Mouse (Mus musculus): ENCODE measurements around the gene Rpl38.
"Not testable (repeated sequence)": the region's sequence is repeated elsewhere in the genome, so short reads cannot be mapped to it uniquely, and the experiment has no call there.

The Rpl38 gene

DNA sequence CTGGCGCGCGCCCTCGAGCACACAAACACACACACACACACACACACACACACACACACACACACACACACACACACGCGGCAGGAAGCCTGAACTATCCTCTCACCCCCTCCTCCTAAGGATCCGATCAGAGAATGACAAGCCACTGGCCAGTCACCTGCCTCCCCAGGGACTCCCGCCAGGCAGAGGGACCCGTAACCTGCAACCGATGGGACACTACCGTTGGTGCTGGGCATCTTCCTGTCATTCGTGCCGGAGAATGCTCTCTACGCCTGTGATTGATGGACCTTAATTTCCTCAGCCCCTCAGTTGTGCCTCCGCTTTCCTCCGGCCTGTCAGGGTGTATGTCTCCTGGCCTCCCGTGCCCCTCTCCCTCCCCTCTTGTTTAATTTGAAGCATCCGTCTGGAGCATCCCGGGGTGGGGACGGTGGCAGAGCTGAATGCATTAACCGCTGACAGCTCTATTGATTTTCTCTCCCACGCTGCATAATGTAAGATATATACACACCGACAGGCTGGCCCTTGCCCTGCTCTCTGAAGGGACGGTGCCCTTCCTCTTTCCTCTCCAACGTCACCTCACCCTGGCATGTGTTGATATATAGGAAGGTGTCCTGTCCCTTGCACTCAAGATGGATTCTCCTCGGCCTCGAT lies 11.2 kb upstream of the Rpl38 start:
- DNase-seq (ENCODE audit: low read depth, low spot score) = no peak

DNA sequence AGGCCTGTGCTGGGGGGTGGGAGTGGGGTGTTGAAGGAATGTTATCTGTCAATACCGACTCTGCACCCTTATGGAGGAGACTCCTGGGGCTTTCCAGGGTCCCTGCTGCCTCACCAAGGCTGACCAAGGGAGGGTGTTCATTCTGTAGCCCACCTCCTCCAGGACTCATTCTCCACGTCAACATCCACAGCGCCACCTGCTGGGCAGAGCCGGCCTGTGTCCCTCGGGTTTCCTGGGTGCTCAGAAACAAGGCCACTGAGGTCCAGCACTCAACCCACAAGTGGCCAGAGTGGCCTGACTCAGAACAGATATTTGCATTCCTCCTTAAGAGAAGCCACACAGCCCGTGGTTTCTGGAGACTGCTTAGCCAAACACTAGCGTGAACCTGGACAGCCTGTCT lies 10.6 kb upstream of the Rpl38 start:
- DNase-seq (ENCODE audit: low read depth, low spot score) = no peak

DNA sequence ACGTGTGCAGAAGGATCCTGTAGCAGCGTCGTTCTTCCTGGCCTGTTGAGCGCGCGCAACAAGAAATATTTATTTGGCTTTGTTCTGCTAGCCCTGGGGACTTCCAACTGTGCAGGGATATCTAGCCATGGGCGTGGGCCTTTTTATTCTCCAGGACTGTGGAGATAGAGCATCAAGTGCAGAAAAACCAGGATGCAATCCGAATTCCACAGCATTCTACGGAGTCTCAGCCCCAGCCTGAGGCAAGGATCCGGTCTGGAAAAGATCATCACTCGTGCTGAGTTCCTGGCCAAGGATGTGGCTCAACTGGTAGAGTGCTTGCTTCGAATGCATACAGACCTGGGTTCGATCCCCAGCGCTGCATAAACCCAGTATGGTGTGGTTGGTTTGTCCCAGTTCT lies 6.2 kb upstream of the Rpl38 start:
- no peak for DNase-seq (ENCODE audit: low read depth, low spot score)

DNA sequence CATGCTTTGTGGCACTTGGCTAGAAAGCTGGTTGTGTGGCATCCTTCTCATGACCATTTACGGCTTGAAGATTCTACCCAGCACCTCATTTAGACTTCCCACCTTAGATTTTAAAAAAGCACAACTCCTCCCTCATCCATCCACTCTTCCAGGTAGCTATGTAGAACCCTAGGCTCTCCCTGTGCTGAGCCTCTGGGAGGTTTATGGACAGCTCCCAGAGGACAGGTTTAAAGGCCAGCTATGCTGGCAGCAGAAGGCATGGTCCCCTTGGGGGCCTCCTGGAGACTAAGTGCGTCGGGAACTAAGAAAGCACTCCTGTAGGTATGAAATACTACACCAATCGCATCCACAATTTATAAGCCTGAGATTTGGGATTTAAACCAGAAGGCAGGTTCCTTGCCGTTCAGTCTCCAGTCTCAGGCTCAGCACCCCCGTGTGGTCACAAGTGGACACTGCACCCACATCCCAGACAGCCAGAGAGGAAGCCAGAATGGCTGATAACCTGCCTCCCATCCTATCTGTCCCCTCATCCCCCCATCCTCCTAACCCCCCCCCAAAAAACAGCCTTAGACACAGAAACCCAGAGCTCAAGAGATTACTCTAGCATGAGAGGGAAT lies 5.5 kb upstream of the Rpl38 start:
- DNase-seq (ENCODE audit: low read depth, low spot score) = no peak

DNA sequence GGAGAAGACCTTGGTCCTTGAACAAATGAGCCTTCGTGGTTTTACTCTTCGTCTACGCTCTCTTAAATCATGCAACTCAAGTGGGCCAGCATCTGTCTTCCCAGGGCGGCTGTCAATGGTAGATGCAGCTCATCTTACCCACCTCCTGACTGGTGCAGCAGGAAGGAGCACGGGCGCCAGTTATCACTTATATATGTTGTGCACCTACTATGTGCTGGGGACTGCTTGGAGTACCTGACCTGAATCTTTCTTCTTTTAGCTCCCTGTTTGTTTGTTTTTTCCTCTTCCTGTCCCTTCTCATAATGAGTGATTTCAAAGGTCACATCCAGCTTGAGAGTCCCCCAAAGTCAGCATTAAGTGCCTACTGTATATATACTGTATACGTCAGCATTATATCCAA lies 4.2 kb upstream of the Rpl38 start:
- no peak for DNase-seq (ENCODE audit: low read depth, low spot score)

DNA sequence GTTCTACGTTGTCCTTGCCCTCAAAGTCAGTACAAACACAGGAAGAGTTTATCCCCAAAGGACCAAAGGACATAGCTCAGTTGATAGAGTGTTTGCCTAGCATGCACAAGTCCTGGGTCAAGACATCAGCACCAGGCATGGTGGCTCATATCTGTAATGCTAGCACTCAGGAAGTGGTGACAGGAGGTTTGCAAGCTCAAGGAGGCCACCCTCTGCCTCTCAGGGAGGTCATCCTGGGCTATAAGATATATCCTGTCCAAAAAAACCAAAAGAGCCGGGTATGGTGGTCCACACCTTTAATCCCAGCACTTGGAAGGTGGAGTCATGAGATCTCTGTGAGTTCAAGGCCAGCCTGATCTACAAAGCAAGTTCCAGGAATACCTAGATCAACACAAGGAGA lies 2.9 kb upstream of the Rpl38 start:
- DNase-seq (ENCODE audit: low read depth, low spot score) = no peak

DNA sequence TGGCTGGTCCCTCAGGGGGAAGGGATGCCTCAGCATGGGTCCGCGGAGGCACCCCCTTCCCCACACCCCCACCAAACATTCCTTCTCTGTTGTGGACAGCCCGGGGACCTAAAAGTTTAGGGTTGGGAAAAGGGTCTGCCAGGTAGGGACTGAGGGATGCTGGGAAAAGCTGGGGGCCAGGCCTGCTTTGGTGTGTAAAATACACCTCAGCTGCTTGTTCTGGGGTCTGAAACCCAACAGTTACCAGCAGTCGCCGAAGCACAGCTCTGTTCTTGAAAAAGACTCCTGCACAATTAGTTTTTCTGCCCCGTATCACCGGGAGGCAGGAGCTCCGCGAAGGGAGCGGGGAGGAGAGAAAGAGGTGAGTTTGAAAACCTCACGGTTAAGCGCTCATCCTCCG lies 1.5 kb upstream of the Rpl38 start:
- DNase-seq (ENCODE audit: low read depth, low spot score) = no peak

DNA sequence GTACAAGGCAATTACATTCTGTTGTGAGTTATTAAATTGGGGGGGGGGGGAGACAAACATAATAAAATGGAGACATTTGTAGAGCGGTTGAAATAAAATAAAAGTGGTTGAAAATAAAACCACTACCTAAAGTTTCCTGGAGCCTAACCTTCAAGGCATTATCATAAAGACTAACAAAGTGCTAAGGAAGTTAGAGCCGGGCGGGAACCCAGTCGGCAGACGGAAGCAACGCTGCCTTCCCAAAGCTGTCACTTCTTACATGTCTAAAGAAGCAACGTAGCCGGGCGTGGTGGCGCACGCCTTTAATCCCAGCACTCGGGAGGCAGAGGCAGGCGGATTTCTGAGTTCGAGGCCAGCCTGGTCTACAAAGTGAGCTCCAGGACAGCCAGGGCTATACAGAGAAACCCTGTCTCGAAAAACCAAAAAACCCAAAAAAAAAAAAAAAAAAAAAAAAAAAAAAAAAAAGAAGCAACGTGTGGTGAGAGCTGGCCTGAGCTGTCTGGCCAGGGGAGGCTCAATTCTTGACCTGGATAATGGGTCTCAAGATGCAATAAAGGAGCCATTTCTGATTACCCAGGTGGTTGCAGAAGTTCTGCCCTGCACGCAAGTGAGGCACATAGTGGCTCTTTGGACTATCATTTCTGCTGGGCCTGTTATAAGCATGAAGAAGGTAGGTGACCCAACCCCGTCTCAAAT lies 940 bp upstream of the Rpl38 start:
- DNase-seq (ENCODE audit: low read depth, low spot score) = no peak

DNA sequence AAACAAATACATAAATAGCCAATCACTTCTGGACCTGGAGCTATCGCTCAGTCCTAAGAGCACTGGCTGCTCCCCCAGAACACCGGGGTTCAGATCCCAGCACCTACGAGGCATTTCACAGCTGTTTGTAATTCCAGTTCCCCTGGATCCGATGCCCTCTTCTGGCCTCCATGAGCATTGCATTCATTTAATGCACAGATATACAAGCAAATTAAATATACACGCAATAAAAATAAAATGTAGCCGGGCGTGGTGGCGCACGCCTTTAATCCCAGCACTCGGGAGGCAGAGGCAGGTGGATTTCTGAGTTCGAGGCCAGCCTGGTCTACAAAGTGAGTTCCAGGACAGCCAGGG lies 415 bp upstream of the Rpl38 start:
- not testable (repeated sequence) for DNase-seq (ENCODE audit: low read depth, low spot score)

DNA sequence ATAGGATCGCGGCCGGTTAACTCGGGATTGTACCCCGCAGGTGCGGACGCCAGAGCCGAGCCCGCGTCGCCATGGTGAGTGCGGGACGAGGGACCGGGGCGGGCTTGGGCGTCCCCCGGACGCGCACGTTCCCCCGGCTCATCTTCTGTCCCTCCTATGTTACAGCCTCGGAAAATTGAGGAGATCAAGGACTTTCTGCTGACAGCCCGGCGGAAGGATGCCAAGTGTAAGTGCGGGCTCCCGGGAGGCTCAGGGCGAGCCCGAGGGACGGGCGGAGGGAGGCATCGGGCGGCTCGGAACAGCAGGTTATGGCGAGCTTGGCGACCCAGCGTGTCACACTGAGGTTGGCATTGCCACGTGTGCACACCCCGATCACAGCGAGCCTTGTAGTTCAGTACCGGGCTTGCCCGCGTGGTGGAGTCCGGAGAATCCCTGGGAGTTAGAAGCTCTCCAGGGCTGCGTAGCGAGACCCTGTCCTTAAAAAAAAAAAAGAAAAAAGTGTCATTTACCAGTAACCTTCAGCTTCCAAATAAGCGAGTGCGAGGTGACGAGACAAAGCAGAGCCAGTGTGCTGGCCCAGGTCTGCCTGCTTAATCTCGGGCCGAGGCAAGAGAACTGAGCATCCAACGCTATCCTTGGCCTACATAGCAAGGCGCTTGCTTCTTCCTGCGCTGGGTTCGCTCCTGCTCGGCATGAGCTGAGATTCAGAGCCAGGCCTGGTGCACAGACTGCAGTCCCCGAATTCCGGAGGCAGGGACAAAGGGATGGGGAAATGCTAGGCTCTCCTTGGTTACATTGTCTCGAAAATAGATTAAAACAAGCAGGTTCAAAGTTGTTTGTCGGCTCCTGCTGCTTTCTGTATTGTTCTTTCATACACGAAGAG lies 658 bp downstream of the Rpl38 start:
- DNase-seq (ENCODE audit: low read depth, low spot score) = no peak

DNA sequence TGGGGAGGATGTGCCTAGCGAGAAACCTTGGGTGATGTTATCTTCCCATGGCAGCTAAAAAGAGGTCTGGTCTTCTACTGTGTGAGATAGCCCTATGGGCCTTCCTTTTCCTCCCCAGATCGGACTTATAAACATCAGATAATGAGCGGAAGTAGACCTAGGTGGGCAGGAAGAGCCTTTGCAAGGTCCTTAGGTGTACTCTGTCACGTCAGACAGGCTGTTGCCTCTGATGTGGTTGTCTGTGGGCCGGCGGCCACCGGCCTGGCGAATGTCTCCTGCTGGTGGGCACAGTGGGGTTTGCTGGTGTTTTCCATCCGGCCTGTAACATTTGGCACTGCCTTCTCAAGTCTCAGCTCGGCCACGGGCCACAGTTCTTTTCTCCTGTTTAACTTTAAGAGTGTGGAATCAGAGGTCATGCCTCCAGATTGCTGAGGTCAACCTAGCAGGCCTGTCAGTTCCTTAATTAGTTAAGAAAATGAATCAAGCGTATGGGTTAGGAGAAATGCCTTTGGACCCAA lies 1.4 kb downstream of the Rpl38 start:
- no peak for DNase-seq (ENCODE audit: low read depth, low spot score)

DNA sequence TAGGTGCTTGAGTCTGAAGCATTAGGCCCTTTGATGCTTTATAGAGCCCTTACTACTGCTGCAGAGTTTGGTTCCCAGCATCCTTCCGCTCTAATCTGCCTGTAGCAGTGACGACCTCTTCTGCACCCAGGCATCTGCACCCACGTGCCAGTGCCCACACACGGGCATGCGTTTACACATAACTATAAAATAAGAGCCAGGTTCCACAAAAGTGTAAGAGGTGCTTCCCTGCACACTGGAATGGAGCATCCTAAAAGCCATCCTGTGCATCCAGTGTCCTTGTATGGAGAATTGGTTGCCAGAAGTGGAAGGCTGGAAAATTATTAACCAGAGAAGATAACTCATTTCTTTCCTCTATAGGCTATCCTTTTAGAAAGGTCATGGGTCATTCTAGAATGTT lies 2.8 kb downstream of the Rpl38 start:
- no peak for DNase-seq (ENCODE audit: low read depth, low spot score)

DNA sequence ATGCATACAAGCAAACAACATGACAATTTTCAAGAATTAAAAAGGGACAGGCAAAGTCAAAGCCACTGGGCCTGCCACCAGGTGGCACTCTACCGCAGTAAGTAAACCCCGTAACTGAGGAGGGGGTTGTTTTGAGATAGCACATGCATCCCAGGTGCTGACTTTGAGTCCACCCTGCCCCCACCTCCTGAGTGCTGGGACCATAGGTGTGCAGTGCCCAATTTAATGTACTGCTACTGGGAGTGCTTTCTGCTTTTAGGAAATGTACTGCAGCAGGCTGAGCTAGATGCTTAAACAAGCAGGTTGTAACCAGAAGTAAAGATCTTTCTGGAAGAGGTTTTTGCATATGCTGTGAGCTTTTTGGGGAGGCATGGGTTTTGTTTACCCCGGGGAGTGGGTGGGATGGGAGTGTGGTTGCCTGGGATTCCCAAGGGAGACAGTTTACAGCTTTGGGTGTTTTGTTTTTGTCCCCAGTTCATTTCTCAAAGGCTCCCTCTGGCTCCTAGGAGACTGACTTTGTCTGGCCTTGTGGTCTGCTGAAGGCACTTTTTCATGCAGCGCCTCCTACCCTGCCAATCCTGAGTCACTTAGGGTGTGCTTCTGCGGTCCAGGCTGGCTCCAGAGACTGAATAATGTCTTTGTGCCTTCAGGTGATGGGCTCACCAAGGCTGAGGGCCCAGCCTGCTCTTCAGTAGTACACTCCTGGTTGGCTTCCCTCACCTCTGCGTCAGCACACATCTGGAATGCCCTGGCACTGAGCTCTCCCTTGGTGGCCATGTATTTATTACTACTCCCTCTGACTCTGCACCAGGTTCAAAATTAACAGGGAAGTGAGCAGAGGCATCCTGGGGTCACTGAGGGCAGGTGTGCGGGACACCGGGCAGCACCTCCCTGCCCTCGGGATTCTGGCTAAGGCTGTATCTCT lies 4.7 kb downstream of the Rpl38 start:
- DNase-seq (ENCODE audit: low read depth, low spot score) = no peak

DNA sequence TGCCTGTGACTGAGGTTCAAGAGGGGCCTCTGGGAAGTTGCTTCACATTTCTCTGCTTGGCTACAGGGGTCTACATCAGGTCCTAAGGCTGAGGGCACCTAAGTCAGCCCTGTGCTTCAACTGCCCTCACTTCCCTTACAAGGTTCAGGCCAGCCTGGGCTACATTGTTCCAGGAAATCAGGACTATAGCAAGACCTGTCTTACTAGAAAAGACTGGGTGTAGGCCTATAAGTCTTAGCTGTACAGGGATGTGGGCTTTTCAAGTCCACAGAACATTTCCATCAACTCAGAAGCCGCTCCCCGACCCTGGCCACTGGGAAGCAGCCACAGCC lies 5.4 kb downstream of the Rpl38 start:
- no peak for DNase-seq (ENCODE audit: low read depth, low spot score)

DNA sequence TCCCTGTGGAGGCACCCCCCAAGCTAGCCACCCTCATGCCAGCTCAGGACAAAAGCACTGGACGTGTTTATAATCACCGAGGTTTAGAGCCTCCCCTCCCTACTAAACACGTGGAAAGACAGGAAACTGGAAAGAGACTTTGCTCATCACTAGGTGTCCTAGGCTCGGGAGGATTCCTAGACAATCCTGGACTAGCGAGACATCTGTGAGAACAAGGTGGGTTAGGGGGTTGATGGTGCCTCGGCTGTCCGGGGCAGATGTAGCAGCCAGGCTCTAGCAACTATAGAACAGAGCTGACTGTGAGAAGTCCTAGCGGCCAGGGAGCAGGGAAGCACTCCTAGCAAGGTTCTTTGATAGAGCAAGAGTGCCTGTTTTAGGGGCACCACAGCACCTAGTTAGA lies 5.9 kb downstream of the Rpl38 start:
- no peak for DNase-seq (ENCODE audit: low read depth, low spot score)

DNA sequence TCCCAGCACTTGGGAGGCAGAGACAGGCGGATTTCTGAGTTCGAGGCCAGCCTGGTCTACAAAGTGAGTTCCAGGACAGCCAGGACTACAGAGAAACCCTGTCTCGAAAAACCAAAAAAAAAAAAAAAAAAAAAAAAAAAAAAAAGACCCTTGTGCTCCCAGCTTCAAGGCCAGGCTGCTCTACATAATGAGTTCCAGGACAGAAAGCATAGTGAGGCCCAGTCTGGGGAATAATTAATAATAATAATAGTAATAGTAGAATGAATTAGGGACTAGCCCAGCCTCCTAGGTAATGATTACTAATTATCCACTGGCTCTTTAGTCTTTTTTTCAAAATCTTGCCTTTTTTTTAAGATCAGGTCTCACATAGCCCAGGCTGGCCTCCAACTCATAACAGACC lies 6.5 kb downstream of the Rpl38 start:
- DNase-seq (ENCODE audit: low read depth, low spot score) = not testable (repeated sequence)

DNA sequence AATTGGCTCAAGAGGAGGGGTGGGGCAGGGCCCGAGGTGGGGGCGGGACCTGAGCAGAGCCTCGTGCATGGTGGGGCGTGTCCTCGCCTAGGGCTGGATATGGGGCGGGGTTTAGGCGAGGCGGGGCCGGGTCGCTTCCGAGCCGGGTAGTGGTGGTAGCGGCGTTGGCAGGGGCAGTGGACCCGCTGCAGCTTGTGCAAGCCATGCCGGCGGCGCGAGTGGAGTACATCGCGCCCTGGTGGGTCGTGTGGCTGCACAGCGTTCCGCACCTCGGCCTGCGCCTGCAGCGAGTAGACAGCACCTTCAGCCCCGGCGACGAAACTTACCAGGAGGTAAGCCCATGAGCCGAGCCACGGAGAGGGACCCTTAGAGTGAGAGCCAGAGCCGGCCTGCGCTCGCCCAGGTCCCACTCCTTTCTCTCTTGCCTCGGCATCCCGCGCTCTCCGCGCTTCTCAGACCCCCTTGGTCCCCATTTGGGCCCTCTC lies 7.1 kb downstream of the Rpl38 start, which contains the start of gene Ttyh2:
Gene Ttyh2 (plus strand): TSS at position 91 of the 485 bp plus-strand sequence.
- DNase-seq (ENCODE audit: low read depth, low spot score) = no peak

DNA sequence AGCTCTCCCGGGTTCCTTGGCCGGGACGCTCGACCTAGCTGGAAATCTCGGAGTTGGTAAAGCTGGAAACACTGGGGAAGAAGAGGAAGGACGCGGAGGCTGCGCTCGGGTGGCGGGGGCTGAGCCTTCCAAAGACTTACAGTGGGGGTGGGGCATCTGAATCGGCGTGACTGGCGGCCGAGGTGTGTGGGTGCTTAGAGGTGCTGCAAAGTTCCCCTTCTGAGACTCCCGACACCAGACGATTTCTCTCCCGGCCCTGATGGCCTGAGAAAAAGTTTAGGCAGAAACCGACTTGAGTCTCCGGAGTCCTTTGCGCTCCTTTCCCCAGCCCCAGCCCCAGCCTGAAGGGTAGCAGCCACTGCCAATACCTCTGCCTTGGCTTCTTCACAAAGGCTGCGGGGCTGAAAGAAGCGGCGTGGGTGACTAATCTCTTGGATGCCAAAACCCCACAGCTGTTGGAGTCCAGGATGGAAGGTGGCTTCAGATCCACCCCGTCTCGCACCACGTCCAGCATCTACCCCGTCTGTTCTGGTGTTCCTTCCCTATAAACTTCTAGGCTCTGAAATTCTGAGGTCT lies 7.6 kb downstream of the Rpl38 start:
- DNase-seq (ENCODE audit: low read depth, low spot score) = no peak

DNA sequence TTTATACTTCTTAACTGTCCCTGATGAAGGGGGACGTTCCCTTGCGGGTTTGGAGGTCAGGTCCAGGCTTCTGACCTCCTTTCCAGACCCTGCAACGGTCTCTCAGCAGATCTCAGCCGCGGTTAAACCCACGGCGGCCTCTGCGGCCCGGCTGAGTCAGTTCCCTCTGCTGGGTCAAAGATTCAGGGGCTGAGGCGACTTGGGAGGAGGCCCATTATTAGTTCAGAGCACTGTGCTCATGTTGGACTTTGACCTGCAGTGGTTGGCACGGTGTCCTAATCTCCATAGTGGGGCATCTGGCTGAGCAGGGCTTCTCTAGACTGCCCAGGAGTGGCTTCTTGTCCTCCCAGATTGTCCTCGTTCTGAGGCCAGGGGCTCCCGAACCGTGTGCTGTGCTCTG lies 8.1 kb downstream of the Rpl38 start:
- no peak for DNase-seq (ENCODE audit: low read depth, low spot score)

DNA sequence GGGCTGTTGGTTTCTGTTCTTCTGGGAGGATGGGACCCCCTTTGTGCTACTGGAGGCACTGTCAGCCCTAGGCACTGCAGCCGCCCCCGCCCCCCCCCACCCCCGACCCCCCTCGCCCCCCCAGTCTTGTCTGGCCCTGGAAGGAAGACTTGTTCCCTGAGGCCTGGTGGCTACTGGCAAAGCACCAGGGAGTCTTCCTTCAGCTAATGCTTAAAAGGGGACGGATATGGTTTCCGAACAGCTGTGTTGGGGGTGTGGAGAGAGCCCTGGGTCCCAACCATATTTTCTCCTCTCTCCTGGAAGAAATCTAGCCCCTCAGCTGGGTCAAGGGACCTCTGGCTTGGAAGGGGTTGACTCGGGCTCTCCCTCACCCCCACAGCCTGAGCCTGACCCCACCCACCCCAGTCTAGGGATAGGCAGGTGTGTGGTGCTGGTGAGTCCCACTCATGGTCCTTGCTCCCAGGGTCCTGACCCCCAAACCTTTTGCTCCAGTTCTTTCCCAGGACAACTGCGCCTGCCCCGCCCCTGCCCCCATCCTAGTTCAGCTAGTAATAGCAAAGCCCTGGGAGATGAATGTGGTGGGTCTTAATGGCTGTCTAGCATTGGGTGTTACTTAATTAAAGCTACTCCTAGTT lies 8.7 kb downstream of the Rpl38 start:
- DNase-seq (ENCODE audit: low read depth, low spot score) = no peak
